ENCODE assay signal across 18 mouse cellular contexts in genomic region chr2:38523781-38524445, GRCm38 (mm10). TPM values are rescaled to one million over a fixed set of nuclear protein-coding genes. Genes with fewer than 3 reads are reported as not detected.
A peak's percentile ranks its signal among the peaks of the same experiment; 100 is the strongest.
DNase-seq lines count a peak whose midpoint lies in the region; ATAC-seq lines count a peak whose summit lies in the region.
"Had no signal": no experiment of that assay in that cellular context is flagged by ENCODE, and none has a peak within 500 bp of the region (broad histone marks: within the 10 kb centered on the region; RNA-seq: fewer than 3 reads in every experiment).

No protein-coding gene starts in this region.

- 0 out of 2 replicates have a peak, but pooled peaks have one; percentile 24 for ATAC-seq in liver, embryonic 12.5 days
- peak; percentile 66 for ATAC-seq in stomach, embryonic 16.5 days (ENCODE audit: insufficient read depth, low FRiP score)
- ATAC-seq in hindbrain, embryonic 11.5 days (ENCODE audit: low FRiP score): no peak; the same call in 1 of the 2 replicates

- 63% methylated on average over 10 of the region's 10 CpGs for WGBS in liver, embryonic 12.5 days (ENCODE audit: insufficient replicate concordance)
- 66% methylated on average over 10 of the region's 10 CpGs for WGBS in stomach, embryonic 16.5 days
- 87% methylated on average over 10 of the region's 10 CpGs for WGBS in hindbrain, embryonic 11.5 days

- H3K4me1 ChIP-seq in liver, embryonic 12.5 days: peaks cover 35% of the 10 kb centered on the region
- H3K4me1 ChIP-seq in stomach, embryonic 16.5 days (ENCODE audit: control insufficient read depth, insufficient read depth, low read length): peaks cover 57% of the 10 kb centered on the region
- H3K4me1 ChIP-seq in hindbrain, embryonic 11.5 days (replicated peaks; ENCODE audit: control insufficient read depth, insufficient read depth, low read length): no peaks in the 10 kb centered on the region; the same call in 1 of the 2 replicates

- no peak for DNase-seq in liver
- DNase-seq in adrenal gland, postnatal 10 days: peak; percentile 46
- DNase-seq in kidney, adult 9 months: peak; percentile 62
- DNase-seq in urinary bladder, postnatal 10 days (ENCODE audit: low spot score): no peak
- no peak for DNase-seq in hindbrain, embryonic 11.5 days (ENCODE audit: low spot score)
- DNase-seq in embryo, embryonic 11 days: no peak
- DNase-seq: cerebellum, postnatal 14 days; heart, adult 2 months; heart, postnatal 14 days; liver, embryonic 13.5 days; lung, postnatal 36 days; midbrain, embryonic 14.5 days; spleen, adult 18-20 months; thymus, adult 18-20 months had no signal

- no peak overlapping the region; the same call in 1 of the 2 replicates for H3K9ac ChIP-seq in liver, embryonic 12.5 days
- no peak overlapping the region for H3K9ac ChIP-seq in stomach, embryonic 16.5 days (ENCODE audit: low read length)
- H3K9ac ChIP-seq in hindbrain, embryonic 11.5 days (ENCODE audit: low read depth, low read length): no peak overlapping the region
- H3K9ac ChIP-seq: embryonic facial prominence, embryonic 15.5 days; liver, embryonic 13.5 days; neural tube, embryonic 12.5 days had no signal

- H3K9me3 ChIP-seq in liver, embryonic 12.5 days (replicated peaks): no peaks in the 10 kb centered on the region
- no peaks in the 10 kb centered on the region for H3K9me3 ChIP-seq in stomach, embryonic 16.5 days (replicated peaks; ENCODE audit: control insufficient read depth, low read length)
- no peaks in the 10 kb centered on the region for H3K9me3 ChIP-seq in hindbrain, embryonic 11.5 days (ENCODE audit: control insufficient read depth, low read length)
- H3K9me3 ChIP-seq: embryonic facial prominence, embryonic 15.5 days; liver, embryonic 13.5 days; neural tube, embryonic 12.5 days had no signal

- no peak overlapping the region for H3K4me2 ChIP-seq in liver, embryonic 12.5 days
- 0 out of 2 replicates have a peak overlapping the region, but pooled peaks have one; percentile 3 for H3K4me2 ChIP-seq in stomach, embryonic 16.5 days (ENCODE audit: low read depth, low read length)
- H3K4me2 ChIP-seq in hindbrain, embryonic 11.5 days (replicated peaks; ENCODE audit: low read depth, low read length): no peak overlapping the region
- H3K4me2 ChIP-seq: embryonic facial prominence, embryonic 15.5 days; liver, embryonic 13.5 days; neural tube, embryonic 12.5 days had no signal

- peak overlapping the region; percentile 36; the same call in 1 of the 2 replicates for H3K27ac ChIP-seq in liver, embryonic 12.5 days
- H3K27ac ChIP-seq in stomach, embryonic 16.5 days (ENCODE audit: low read length): peak overlapping the region; percentile 68
- H3K27ac ChIP-seq in hindbrain, embryonic 11.5 days (ENCODE audit: low read depth, low read length): no peak overlapping the region
- H3K27ac ChIP-seq: embryonic facial prominence, embryonic 15.5 days; heart, adult 2 months; neural tube, embryonic 12.5 days had no signal

- H3K4me3 ChIP-seq in liver, embryonic 12.5 days: no peak overlapping the region
- no peak overlapping the region for H3K4me3 ChIP-seq in stomach, embryonic 16.5 days (replicated peaks; ENCODE audit: low read length)
- H3K4me3 ChIP-seq in hindbrain, embryonic 11.5 days (ENCODE audit: low read depth, low read length): no peak overlapping the region
- H3K4me3 ChIP-seq: embryonic facial prominence, embryonic 15.5 days; heart, adult 2 months; liver, embryonic 13.5 days; neural tube, embryonic 12.5 days had no signal

- no peaks in the 10 kb centered on the region; the same call in 1 of the 2 replicates for H3K27me3 ChIP-seq in liver, embryonic 12.5 days (replicated peaks)
- no peaks in the 10 kb centered on the region for H3K27me3 ChIP-seq in stomach, embryonic 16.5 days (ENCODE audit: control insufficient read depth, insufficient read depth, low read length)
- H3K27me3 ChIP-seq in hindbrain, embryonic 11.5 days (ENCODE audit: control insufficient read depth, insufficient read depth, low read length): no peaks in the 10 kb centered on the region
- H3K27me3 ChIP-seq: embryonic facial prominence, embryonic 15.5 days; liver, embryonic 13.5 days; neural tube, embryonic 12.5 days had no signal

- H3K36me3 ChIP-seq in liver, embryonic 12.5 days: no peaks in the 10 kb centered on the region
- H3K36me3 ChIP-seq in stomach, embryonic 16.5 days (ENCODE audit: control insufficient read depth, insufficient read depth, low read length): no peaks in the 10 kb centered on the region
- no peaks in the 10 kb centered on the region for H3K36me3 ChIP-seq in hindbrain, embryonic 11.5 days (ENCODE audit: control insufficient read depth, insufficient read depth, low read length)
- H3K36me3 ChIP-seq: liver, embryonic 13.5 days; neural tube, embryonic 12.5 days had no signal

RNA-seq across cellular contexts. Expression of gene Nek6, which starts 12.5 kb away (rescaled TPM):
- 42.7 and 45.7 TPM in 2 replicates for polyA plus RNA-seq in liver, embryonic 12.5 days (2016; fragmentation: Nextera tagmentation; extraction: Ambion mirVana)
- 10 to 100 TPM; 18.9 to 19.4 TPM for total RNA-seq in adrenal gland, postnatal 10 days (2021)
- 111 and 122 TPM in 2 replicates for polyA plus RNA-seq in stomach, embryonic 16.5 days (2015; fragmentation: Nextera tagmentation; extraction: Ambion mirVana)
- 84.5 and 87.8 TPM in 2 replicates for polyA plus RNA-seq in hindbrain, embryonic 11.5 days (2014; fragmentation: Nextera tagmentation; extraction: Ambion mirVana)

Comparison
In these comparisons a context has a peak if more than half of its experiments do, and no peak if none do; other contexts are left out.
1. DNase-seq: peak in adrenal gland, postnatal 10 days (single experiment) and kidney, adult 9 months (single experiment); none in liver (single experiment), urinary bladder, postnatal 10 days (single experiment), hindbrain, embryonic 11.5 days (single experiment) and embryo, embryonic 11 days (single experiment).